Mouse (Mus musculus): ENCODE data around the gene Traf7.

GRCm38 (mm10) chr17:24529007-24529451 is 1.3 kb upstream of the Traf7 start:
- TF ChIP-seq CTCF (IDR thresholded peaks at IDR 0.05; ENCODE audit: borderline replicate concordance, insufficient read depth, low read length) (peak; percentile 68; the same call in 1 of the 2 replicates), POLR2A (IDR thresholded peaks at IDR 0.05; ENCODE audit: low read depth, low read length) (peak; percentile 60; the same call in 1 of the 2 replicates)

All from embryonic fibroblast, embryonic 13.5 days (primary cell).